Mouse (Mus musculus) embryonic fibroblast, embryonic 13.5 days (primary cell): ENCODE measurements around the gene Acbd6.

Experiments used
- CTCF ChIP-seq: IDR thresholded peaks from 2 replicates; pipeline ENCODE4 v1.5.1; 2011; ENCODE audit warnings: mild to moderate bottlenecking, control low read depth, low read length, moderate library complexity, borderline replicate concordance; ENCODE audit not compliant: insufficient read depth
- POLR2A ChIP-seq: IDR thresholded peaks from 2 replicates; pipeline ENCODE4 v1.6.1; 2011; ENCODE audit warnings: low read depth, mild to moderate bottlenecking, control low read depth, low read length, moderate library complexity

DNA sequence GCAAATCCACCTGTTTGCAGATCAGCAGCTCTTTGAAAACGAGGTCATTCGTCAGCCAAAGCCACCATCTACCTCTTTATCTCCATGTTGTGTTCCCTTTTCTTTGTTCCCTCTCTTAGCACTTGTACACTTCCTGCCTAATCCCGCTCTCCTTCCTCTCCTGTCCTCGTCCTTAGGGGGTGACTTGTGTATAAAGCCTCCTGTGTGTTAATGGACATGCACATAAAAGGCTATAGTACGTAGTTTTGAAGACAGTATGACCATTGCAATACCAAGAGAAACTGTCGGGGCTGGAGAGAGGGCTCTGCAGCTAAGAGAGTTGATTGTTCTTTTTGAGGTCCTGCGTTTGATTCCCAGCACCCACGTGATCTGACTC is 48.2 kb downstream of the Acbd6 start:
- no peak for TF ChIP-seq CTCF
- no peak for TF ChIP-seq POLR2A
